Mouse (Mus musculus): ENCODE results near the gene Mylk. TPM values are rescaled to one million over a fixed set of nuclear protein-coding genes. Genes with fewer than 3 reads are reported as not detected.

The Mylk gene
- total and polyA plus RNA-seq, 3 experiments, result 28.3 to 42.3 (median 32.9) TPM

DNA sequence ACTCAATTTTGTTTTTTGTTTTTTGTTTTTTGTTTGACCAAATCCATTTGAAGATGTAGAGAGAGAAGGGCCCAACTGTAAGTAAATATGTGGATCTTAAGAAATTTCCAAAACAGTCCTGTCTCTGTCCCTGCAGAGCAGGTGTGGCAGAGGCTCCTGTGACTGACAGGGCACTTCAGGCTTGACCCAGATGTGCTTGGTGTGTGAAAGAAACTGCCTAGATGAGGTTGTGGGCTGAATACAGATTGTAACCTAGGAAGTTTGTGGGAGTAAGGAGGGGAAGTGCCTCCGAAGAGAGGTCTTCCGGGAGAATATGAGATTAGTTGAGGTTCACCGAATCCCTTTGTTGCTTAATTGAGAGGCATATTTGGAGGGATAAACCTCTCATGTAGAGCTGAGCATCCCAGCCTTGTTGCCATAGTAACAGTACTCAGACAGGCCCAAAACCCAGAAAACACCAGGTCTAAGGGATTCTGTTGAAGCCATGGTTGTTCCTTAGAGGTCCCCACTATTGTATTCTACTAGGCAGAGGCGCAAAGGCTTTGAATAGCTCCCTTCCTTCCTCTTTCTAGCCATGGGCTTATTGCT lies 27.5 kb downstream of the Mylk start:
- no peak for DNase-seq
- 41% methylated on average over 4 of the region's 4 CpGs for WGBS
- H3K27ac ChIP-seq, result no peak overlapping the region
- H3K36me3 ChIP-seq (ENCODE audit: control insufficient read depth, insufficient read depth, low read length), result no peaks in the 10 kb centered on the region
- no peaks in the 10 kb centered on the region for H3K79me2 ChIP-seq (replicated peaks; ENCODE audit: control insufficient read depth, insufficient read depth, low read length)
- no peak overlapping the region for H3K4me3 ChIP-seq
- H3K27me3 ChIP-seq (ENCODE audit: control insufficient read depth, insufficient read depth, low read length), result no peaks in the 10 kb centered on the region
- H3K4me1 ChIP-seq (ENCODE audit: control insufficient read depth, insufficient read depth, low read length), result no peaks in the 10 kb centered on the region
- intact Hi-C loops (cut with DNase I), result no loop called here
- TF ChIP-seq POLR2A (IDR thresholded peaks at IDR 0.05; ENCODE audit: insufficient read depth, low read depth, low read length) (no peak), EP300 (IDR thresholded peaks at IDR 0.05; ENCODE audit: insufficient read depth, low read depth, low read length) (no peak), CTCF (IDR thresholded peaks at IDR 0.05) (no peak)
- no peak overlapping the region for H3K9ac ChIP-seq (ENCODE audit: low read depth, low read length)

DNA sequence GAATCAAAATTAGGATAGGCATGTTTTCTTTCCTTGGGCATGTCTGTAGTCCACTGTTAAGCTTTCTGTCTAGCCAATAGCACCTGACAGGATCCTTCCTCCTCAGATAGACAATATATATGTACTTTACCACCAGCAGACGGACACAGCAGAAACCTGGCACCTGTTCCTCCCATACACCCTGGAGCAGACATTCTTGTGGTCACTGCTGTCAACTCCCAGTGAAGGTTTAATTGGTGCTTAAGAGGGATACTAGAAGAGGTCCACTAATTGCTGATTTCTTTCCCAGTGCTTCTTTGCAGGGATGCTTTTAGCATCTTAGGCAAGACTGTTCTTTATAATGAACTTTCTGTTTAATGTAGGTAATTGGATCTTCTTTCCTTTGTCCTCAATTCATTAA lies 37.4 kb downstream of the Mylk start:
- H3K27ac ChIP-seq, result no peak overlapping the region
- no peaks in the 10 kb centered on the region for H3K36me3 ChIP-seq (ENCODE audit: control insufficient read depth, insufficient read depth, low read length)
- H3K4me3 ChIP-seq, result no peak overlapping the region
- DNase-seq, result no peak
- WGBS, result 69% methylated on average over 1 of the region's 1 CpGs
- no peak overlapping the region for H3K9ac ChIP-seq (ENCODE audit: low read depth, low read length)
- H3K79me2 ChIP-seq (replicated peaks; ENCODE audit: control insufficient read depth, insufficient read depth, low read length), result no peaks in the 10 kb centered on the region
- TF ChIP-seq CTCF (IDR thresholded peaks at IDR 0.05) (no peak), POLR2A (IDR thresholded peaks at IDR 0.05; ENCODE audit: insufficient read depth, low read depth, low read length) (no peak), EP300 (IDR thresholded peaks at IDR 0.05; ENCODE audit: insufficient read depth, low read depth, low read length) (no peak)
- intact Hi-C loops (cut with DNase I), result no loop called here
- no peaks in the 10 kb centered on the region for H3K27me3 ChIP-seq (ENCODE audit: control insufficient read depth, insufficient read depth, low read length)
- no peaks in the 10 kb centered on the region for H3K4me1 ChIP-seq (ENCODE audit: control insufficient read depth, insufficient read depth, low read length)

DNA sequence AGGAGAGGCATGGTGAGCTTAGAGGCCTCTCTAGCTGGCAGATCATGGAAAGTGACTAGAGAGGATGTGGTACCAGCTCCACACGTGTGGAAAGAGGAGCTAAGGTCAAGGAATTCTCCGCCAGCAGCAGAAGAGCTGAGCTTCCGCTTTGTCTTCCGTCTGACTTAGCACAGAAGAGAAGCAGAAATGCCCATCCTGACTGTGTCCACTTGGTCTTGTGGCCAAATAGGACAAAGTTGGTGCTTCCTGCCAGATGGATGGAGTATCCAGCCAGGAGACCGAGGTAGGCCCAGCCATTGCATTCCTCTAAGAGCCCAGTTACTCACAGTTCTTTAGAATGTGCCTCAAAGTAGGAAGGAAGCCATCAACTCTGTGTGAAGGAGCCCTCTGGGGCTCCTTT lies 38.5 kb downstream of the Mylk start:
- Histone ChIP-seq H3K9ac (ENCODE audit: low read depth, low read length) (no peak overlapping the region), H3K79me2 (replicated peaks; ENCODE audit: control insufficient read depth, insufficient read depth, low read length) (no peaks in the 10 kb centered on the region), H3K27ac (no peak overlapping the region), H3K4me1 (ENCODE audit: control insufficient read depth, insufficient read depth, low read length) (no peaks in the 10 kb centered on the region), H3K36me3 (ENCODE audit: control insufficient read depth, insufficient read depth, low read length) (no peaks in the 10 kb centered on the region), H3K27me3 (ENCODE audit: control insufficient read depth, insufficient read depth, low read length) (no peaks in the 10 kb centered on the region), H3K4me3 (no peak overlapping the region)
- no peak for DNase-seq
- WGBS, result 77% methylated on average over 5 of the region's 5 CpGs
- intact Hi-C loops (cut with DNase I), result no loop called here
- TF ChIP-seq POLR2A (IDR thresholded peaks at IDR 0.05; ENCODE audit: insufficient read depth, low read depth, low read length), result no peak

DNA sequence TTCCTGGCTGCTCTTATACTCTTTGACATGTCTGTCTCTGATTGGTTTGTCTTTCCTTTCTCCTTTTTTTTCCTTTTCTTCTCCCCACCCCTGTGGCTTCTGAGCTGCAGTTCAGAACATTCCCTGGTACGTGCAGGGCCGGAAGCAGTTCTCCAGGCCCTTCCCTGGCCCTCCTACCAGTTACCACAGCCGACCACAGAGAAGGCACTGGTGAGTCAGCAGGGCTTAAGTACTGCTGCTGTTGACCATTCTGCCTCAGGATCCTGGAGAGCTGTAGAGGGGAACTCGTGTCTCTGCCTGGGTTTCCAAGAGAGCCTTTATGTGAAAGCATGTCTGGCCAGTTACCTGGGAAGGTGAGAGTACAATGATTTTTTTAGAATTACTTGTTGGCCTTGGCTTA lies 39.7 kb downstream of the Mylk start:
- no peaks in the 10 kb centered on the region for H3K27me3 ChIP-seq (ENCODE audit: control insufficient read depth, insufficient read depth, low read length)
- H3K79me2 ChIP-seq (replicated peaks; ENCODE audit: control insufficient read depth, insufficient read depth, low read length), result no peaks in the 10 kb centered on the region
- intact Hi-C loops (cut with DNase I), result no loop called here
- no peak for DNase-seq
- H3K4me1 ChIP-seq (ENCODE audit: control insufficient read depth, insufficient read depth, low read length), result no peaks in the 10 kb centered on the region
- TF ChIP-seq EP300 (IDR thresholded peaks at IDR 0.05; ENCODE audit: insufficient read depth, low read depth, low read length) (no peak), POLR2A (IDR thresholded peaks at IDR 0.05; ENCODE audit: insufficient read depth, low read depth, low read length) (no peak), CTCF (IDR thresholded peaks at IDR 0.05) (no peak)
- no peak overlapping the region for H3K27ac ChIP-seq
- no peaks in the 10 kb centered on the region for H3K36me3 ChIP-seq (ENCODE audit: control insufficient read depth, insufficient read depth, low read length)
- no peak overlapping the region for H3K4me3 ChIP-seq
- no peak overlapping the region for H3K9ac ChIP-seq (ENCODE audit: low read depth, low read length)
- 60% methylated on average over 4 of the region's 4 CpGs for WGBS

DNA sequence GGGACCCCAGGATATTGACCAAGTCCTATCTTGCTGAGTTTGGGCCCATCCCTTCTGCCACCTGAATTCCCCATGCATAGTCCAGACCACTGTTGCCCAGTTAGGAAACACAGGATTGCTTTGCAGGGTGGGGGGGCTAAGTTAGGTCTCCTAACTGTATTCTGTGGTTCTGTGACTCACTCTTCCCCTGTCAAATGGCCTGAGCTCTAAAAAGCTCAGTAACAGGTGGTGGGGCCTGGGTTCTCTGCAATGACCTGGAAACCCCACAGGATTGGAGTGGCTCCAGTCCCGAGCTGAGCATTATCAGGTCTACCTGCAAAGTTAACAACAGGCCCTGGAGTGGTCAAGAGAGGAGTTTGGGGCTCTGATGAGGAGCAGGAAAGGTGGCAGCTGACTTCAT lies 47.5 kb downstream of the Mylk start:
- DNase-seq, result no peak
- Histone ChIP-seq H3K27me3 (ENCODE audit: control insufficient read depth, insufficient read depth, low read length) (no peaks in the 10 kb centered on the region), H3K27ac (no peak overlapping the region), H3K9ac (ENCODE audit: low read depth, low read length) (no peak overlapping the region), H3K79me2 (replicated peaks; ENCODE audit: control insufficient read depth, insufficient read depth, low read length) (no peaks in the 10 kb centered on the region), H3K4me3 (no peak overlapping the region), H3K4me1 (ENCODE audit: control insufficient read depth, insufficient read depth, low read length) (no peaks in the 10 kb centered on the region; the same call in 1 of the 2 replicates), H3K36me3 (ENCODE audit: control insufficient read depth, insufficient read depth, low read length) (no peaks in the 10 kb centered on the region)
- intact Hi-C loops (cut with DNase I), result no loop called here
- 46% methylated on average over 1 of the region's 1 CpGs for WGBS
- TF ChIP-seq POLR2A (IDR thresholded peaks at IDR 0.05; ENCODE audit: insufficient read depth, low read depth, low read length) (no peak), EP300 (IDR thresholded peaks at IDR 0.05; ENCODE audit: insufficient read depth, low read depth, low read length) (no peak), CTCF (IDR thresholded peaks at IDR 0.05) (no peak)

DNA sequence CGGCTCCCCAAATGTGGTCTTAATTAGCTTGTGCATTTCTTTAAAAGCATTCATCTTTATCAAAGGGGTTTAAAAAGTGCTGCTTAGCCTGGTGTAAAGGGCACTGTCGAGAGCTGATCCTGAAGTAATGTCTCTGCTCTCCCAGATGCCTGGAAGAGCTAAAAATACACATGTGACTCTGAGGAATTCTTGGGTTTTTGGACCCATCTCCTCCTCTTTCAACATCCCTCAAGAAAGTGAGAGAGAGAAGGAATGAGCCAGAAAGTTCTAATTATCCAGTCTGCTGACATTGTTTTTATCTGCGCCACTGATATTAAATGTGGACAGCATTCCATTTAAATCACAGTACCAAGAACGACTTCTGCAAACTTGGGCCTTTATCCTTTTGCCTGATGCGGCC lies 48.0 kb downstream of the Mylk start:
- no peak for DNase-seq
- no peaks in the 10 kb centered on the region for H3K79me2 ChIP-seq (replicated peaks; ENCODE audit: control insufficient read depth, insufficient read depth, low read length)
- H3K4me3 ChIP-seq, result no peak overlapping the region
- TF ChIP-seq EP300 (IDR thresholded peaks at IDR 0.05; ENCODE audit: insufficient read depth, low read depth, low read length) (no peak), POLR2A (IDR thresholded peaks at IDR 0.05; ENCODE audit: insufficient read depth, low read depth, low read length) (no peak), CTCF (IDR thresholded peaks at IDR 0.05) (no peak)
- no peaks in the 10 kb centered on the region for H3K27me3 ChIP-seq (ENCODE audit: control insufficient read depth, insufficient read depth, low read length)
- H3K27ac ChIP-seq, result no peak overlapping the region
- intact Hi-C loops (cut with DNase I), result no loop called here
- H3K4me1 ChIP-seq (ENCODE audit: control insufficient read depth, insufficient read depth, low read length), result no peaks in the 10 kb centered on the region; the same call in 1 of the 2 replicates
- H3K36me3 ChIP-seq (ENCODE audit: control insufficient read depth, insufficient read depth, low read length), result no peaks in the 10 kb centered on the region
- no peak overlapping the region for H3K9ac ChIP-seq (ENCODE audit: low read depth, low read length)
- WGBS, result 62% methylated on average over 5 of the region's 5 CpGs
